Mouse (Mus musculus) limb, embryonic 12.5 days (tissue): ENCODE measurements around the gene Zyx. TPM values are rescaled to one million over a fixed set of nuclear protein-coding genes. Genes with fewer than 3 reads are reported as not detected.

ENCODE experiments used
- polyA plus RNA-seq: library from polyadenylated mRNA; unstranded; fragments of >200 nt; fragmentation: Nextera tagmentation; extraction: Ambion mirVana; gene quantifications from 2 replicates; pipeline ENCODE4 v1.2.1, GENCODE M21; 2016

Zyx gene
- polyA plus RNA-seq, 1 experiment from 2014 or later: 86.1 TPM

Other genes starting within 250 kb of the Zyx start
- gene Tas2r139, start 208.7 kb upstream of the Zyx start, polyA plus RNA-seq: not detected in 2 replicates
- not detected in 2 replicates for gene Tas2r144, start 134.3 kb upstream of the Zyx start, polyA plus RNA-seq
- gene Gstk1, start 103.7 kb upstream of the Zyx start, polyA plus RNA-seq: 25.4 and 25.8 TPM in 2 replicates
- gene Tmem139, start 87.7 kb upstream of the Zyx start, polyA plus RNA-seq: 1.6 and 1.7 TPM in 2 replicates
- 75.9 and 77.1 TPM in 2 replicates for gene Casp2, start 84.6 kb upstream of the Zyx start, polyA plus RNA-seq
- gene Clcn1, start 62.9 kb upstream of the Zyx start, polyA plus RNA-seq: 0.51 and 0.56 TPM in 2 replicates
- 0.68 and 0.79 TPM in 2 replicates for gene Fam131b, start 25.0 kb upstream of the Zyx start, polyA plus RNA-seq
- 7.8 and 9.0 TPM in 2 replicates for gene Epha1, start 23.6 kb downstream of the Zyx start, polyA plus RNA-seq
- not detected in 2 replicates for gene Tas2r143, start 50.6 kb downstream of the Zyx start, polyA plus RNA-seq
- not detected in 2 replicates for gene Tas2r135, start 55.8 kb downstream of the Zyx start, polyA plus RNA-seq
- gene Tas2r126, start 84.9 kb downstream of the Zyx start, polyA plus RNA-seq: not detected in 2 replicates
- gene Olfr458, start 115.6 kb downstream of the Zyx start, polyA plus RNA-seq: not detected in 2 replicates
- gene Olfr457, start 126.7 kb downstream of the Zyx start, polyA plus RNA-seq: not detected in 2 replicates
- gene Olfr456, start 137.6 kb downstream of the Zyx start, polyA plus RNA-seq: not detected in 2 replicates
- gene Olfr455, start 198.0 kb downstream of the Zyx start, polyA plus RNA-seq: not detected in 2 replicates
- not detected in 2 replicates for gene Tcaf3, start 248.1 kb downstream of the Zyx start, polyA plus RNA-seq